In genomic region chr6:94772391-94772790, GRCm38 (mm10) we compare ENCODE assay signal across 12 mouse cellular contexts.
DNase-seq lines count a peak whose midpoint lies in the region; ATAC-seq and TF ChIP-seq lines count a peak whose summit lies in the region.
"Had no signal": no experiment of that assay in that cellular context is flagged by ENCODE, and none has a peak within 500 bp of the region (broad histone marks: within the 10 kb centered on the region; RNA-seq: fewer than 3 reads in every experiment).

No protein-coding gene starts in this region.

- peak overlapping the region; percentile 73; the same call in 1 of the 2 replicates for H3K27ac ChIP-seq in lung, embryonic 14.5 days (ENCODE audit: low read depth)
- H3K27ac ChIP-seq in lung, postnatal 0 days (ENCODE audit: low read length), result no peak overlapping the region
- H3K27ac ChIP-seq in forebrain, embryonic 14.5 days (ENCODE audit: low read depth, low read length), result peak overlapping the region; percentile 85
- peak overlapping the region; percentile 97 for H3K27ac ChIP-seq in midbrain, embryonic 12.5 days (replicated peaks)
- peak overlapping the region; percentile 83 for H3K27ac ChIP-seq in stomach, embryonic 16.5 days (ENCODE audit: low read length)

- no peak overlapping the region for H3K4me3 ChIP-seq in lung, embryonic 14.5 days (ENCODE audit: low read depth, low read length)
- H3K4me3 ChIP-seq in lung, postnatal 0 days (ENCODE audit: low read depth, low read length), result no peak overlapping the region
- H3K4me3 ChIP-seq in forebrain, embryonic 14.5 days (ENCODE audit: low read depth, low read length), result no peak overlapping the region
- no peak overlapping the region for H3K4me3 ChIP-seq in midbrain, embryonic 12.5 days
- H3K4me3 ChIP-seq in stomach, embryonic 16.5 days (replicated peaks; ENCODE audit: low read length), result no peak overlapping the region

- no peak overlapping the region for H3K9ac ChIP-seq in lung, embryonic 14.5 days
- H3K9ac ChIP-seq in lung, postnatal 0 days (replicated peaks; ENCODE audit: low read depth), result no peak overlapping the region
- peak overlapping the region; percentile 18; the same call in 1 of the 2 replicates for H3K9ac ChIP-seq in forebrain, embryonic 14.5 days (ENCODE audit: low read length)
- H3K9ac ChIP-seq in midbrain, embryonic 12.5 days (replicated peaks), result no peak overlapping the region
- no peak overlapping the region for H3K9ac ChIP-seq in stomach, embryonic 16.5 days (ENCODE audit: low read length)

- WGBS in lung, embryonic 14.5 days, result 46% methylated on average over 7 of the region's 7 CpGs
- 61% methylated on average over 7 of the region's 7 CpGs for WGBS in lung, postnatal 0 days
- 19% methylated on average over 7 of the region's 7 CpGs for WGBS in forebrain, embryonic 14.5 days
- 23% methylated on average over 7 of the region's 7 CpGs for WGBS in midbrain, embryonic 12.5 days
- 54% methylated on average over 7 of the region's 7 CpGs for WGBS in stomach, embryonic 16.5 days

- H3K4me1 ChIP-seq in lung, embryonic 14.5 days (ENCODE audit: insufficient read depth), result peaks cover 13% of the 10 kb centered on the region
- no peaks in the 10 kb centered on the region for H3K4me1 ChIP-seq in lung, postnatal 0 days (ENCODE audit: insufficient read depth, low read depth, low read length)
- H3K4me1 ChIP-seq in forebrain, embryonic 14.5 days (ENCODE audit: control insufficient read depth, insufficient read depth, low read length), result peaks cover 22% of the 10 kb centered on the region
- H3K4me1 ChIP-seq in midbrain, embryonic 12.5 days, result peaks cover 36% of the 10 kb centered on the region
- H3K4me1 ChIP-seq in stomach, embryonic 16.5 days (ENCODE audit: control insufficient read depth, insufficient read depth, low read length), result peaks cover 23% of the 10 kb centered on the region

- no peak for DNase-seq in lung, embryonic 14.5 days
- no peak for DNase-seq in lung, postnatal 0 days (ENCODE audit: low spot score)
- no peak for DNase-seq in forebrain, embryonic 14.5 days (ENCODE audit: low spot score)
- no peak for DNase-seq in thymus, postnatal 36 days
- DNase-seq in kidney, adult 8-10 months, result no peak
- DNase-seq: cerebellum, adult 18-20 months; heart, postnatal 36 days; kidney, adult 2 months had no signal

- no peaks in the 10 kb centered on the region for H3K36me3 ChIP-seq in lung, embryonic 14.5 days (ENCODE audit: insufficient read depth)
- H3K36me3 ChIP-seq in lung, postnatal 0 days (ENCODE audit: insufficient read depth, low read length), result no peaks in the 10 kb centered on the region
- H3K36me3 ChIP-seq in forebrain, embryonic 14.5 days (ENCODE audit: control insufficient read depth, insufficient read depth, low read length), result no peaks in the 10 kb centered on the region
- H3K36me3 ChIP-seq in midbrain, embryonic 12.5 days, result no peaks in the 10 kb centered on the region
- H3K36me3 ChIP-seq in stomach, embryonic 16.5 days (ENCODE audit: control insufficient read depth, insufficient read depth, low read length), result no peaks in the 10 kb centered on the region

- TF ChIP-seq EP300 in lung, postnatal 0 days (IDR thresholded peaks at IDR 0.05), result no peak

- H3K9me3 ChIP-seq in lung, embryonic 14.5 days (ENCODE audit: low read depth, low read length), result no peaks in the 10 kb centered on the region
- H3K9me3 ChIP-seq in lung, postnatal 0 days (ENCODE audit: low read length), result no peaks in the 10 kb centered on the region
- no peaks in the 10 kb centered on the region for H3K9me3 ChIP-seq in forebrain, embryonic 14.5 days (replicated peaks; ENCODE audit: control insufficient read depth, low read length)
- no peaks in the 10 kb centered on the region for H3K9me3 ChIP-seq in midbrain, embryonic 12.5 days
- no peaks in the 10 kb centered on the region for H3K9me3 ChIP-seq in stomach, embryonic 16.5 days (replicated peaks; ENCODE audit: control insufficient read depth, low read length)

- H3K4me2 ChIP-seq in lung, embryonic 14.5 days, result no peak overlapping the region
- no peak overlapping the region for H3K4me2 ChIP-seq in lung, postnatal 0 days (replicated peaks; ENCODE audit: low read depth, low read length)
- no peak overlapping the region for H3K4me2 ChIP-seq in forebrain, embryonic 14.5 days (ENCODE audit: low read length)
- 0 out of 2 replicates have a peak overlapping the region, but pooled peaks have one; percentile 46 for H3K4me2 ChIP-seq in midbrain, embryonic 12.5 days (replicated peaks)
- H3K4me2 ChIP-seq in stomach, embryonic 16.5 days (ENCODE audit: low read depth, low read length), result no peak overlapping the region

- no peaks in the 10 kb centered on the region for H3K27me3 ChIP-seq in lung, embryonic 14.5 days (ENCODE audit: insufficient read depth, low read length)
- no peaks in the 10 kb centered on the region for H3K27me3 ChIP-seq in lung, postnatal 0 days (replicated peaks; ENCODE audit: insufficient read depth, low read length)
- no peaks in the 10 kb centered on the region for H3K27me3 ChIP-seq in forebrain, embryonic 14.5 days (replicated peaks; ENCODE audit: control insufficient read depth, insufficient read depth, low read length)
- no peaks in the 10 kb centered on the region for H3K27me3 ChIP-seq in midbrain, embryonic 12.5 days
- H3K27me3 ChIP-seq in stomach, embryonic 16.5 days (ENCODE audit: control insufficient read depth, insufficient read depth, low read length), result no peaks in the 10 kb centered on the region

- ATAC-seq in lung, embryonic 14.5 days (ENCODE audit: insufficient read depth), result no peak
- no peak for ATAC-seq in lung, postnatal 0 days
- no peak for ATAC-seq in forebrain, embryonic 14.5 days
- no peak for ATAC-seq in midbrain, embryonic 12.5 days (ENCODE audit: low FRiP score, low read depth)
- ATAC-seq in stomach, embryonic 16.5 days (ENCODE audit: insufficient read depth, low FRiP score), result no peak
- no peak for ATAC-seq in monocyte, adult 5-6 weeks (replicated peaks; ENCODE audit: insufficient number of reproducible peaks, low FRiP score, low TSS enrichment, poor library complexity, severe bottlenecking)
- ATAC-seq: activated CD4-positive, CD25-positive, alpha-beta regulatory T cell, adult 4 months had no signal

- TF ChIP-seq CTCF in lung, embryonic 14.5 days (IDR thresholded peaks at IDR 0.05; ENCODE audit: low read depth), result no peak
- no peak for TF ChIP-seq CTCF in lung, postnatal 0 days (IDR thresholded peaks at IDR 0.05)
